Mouse (Mus musculus) neural tube, embryonic 13.5 days (tissue): ENCODE measurements at regions not wholly inside any gene's neighbourhood (a gene's known extent, or its start where the extent isn't known, plus 50 kb on each side); places are given as distances from the start of the nearest gene placed in this dataset.

Source experiments
- ATAC-seq: fragments of 200-750 bp; cut with Nextera tagmentation; 2 replicates; pipeline ENCODE4 v1.8.0; 2017; ENCODE audit warnings: low read depth, mild to moderate bottlenecking, moderate TSS enrichment, moderate library complexity
- H3K27ac ChIP-seq: fragments of 300-500 bp; sonication (generic); replicated peaks from 2 replicates; pipeline ENCODE4 v1.5.1; 2015; ENCODE audit warnings: moderate library complexity, mild to moderate bottlenecking, inconsistent platforms
- H3K27me3 ChIP-seq: fragments of 300-500 bp; sonication (generic); 2 replicates; pipeline ENCODE4 v1.6.1; 2015; ENCODE audit warnings: mild to moderate bottlenecking, inconsistent platforms
- H3K36me3 ChIP-seq: fragments of 300-500 bp; sonication (generic); 2 replicates; pipeline ENCODE4 v1.6.1; 2015; ENCODE audit warnings: mild to moderate bottlenecking, inconsistent platforms
- H3K4me1 ChIP-seq: fragments of 300-500 bp; sonication (generic); replicated peaks from 2 replicates; pipeline ENCODE4 v1.6.1; 2015; ENCODE audit warnings: inconsistent platforms
- H3K4me2 ChIP-seq: fragments of 300-500 bp; sonication (generic); 2 replicates; pipeline ENCODE4 v1.6.1; 2015; ENCODE audit warnings: inconsistent platforms, mild to moderate bottlenecking, moderate library complexity
- H3K4me3 ChIP-seq: fragments of 300-500 bp; sonication (generic); 2 replicates; pipeline ENCODE4 v1.5.1; 2015; ENCODE audit warnings: mild to moderate bottlenecking, inconsistent platforms
- H3K9ac ChIP-seq: fragments of 300-500 bp; sonication (generic); 2 replicates; pipeline ENCODE4 v1.6.1; 2015; ENCODE audit warnings: moderate library complexity, mild to moderate bottlenecking, inconsistent platforms
- H3K9me3 ChIP-seq: fragments of 300-500 bp; sonication (generic); 2 replicates; pipeline ENCODE4 v1.6.1; 2016; ENCODE audit warnings: inconsistent platforms
- WGBS: fragments of 180-500 bp; shearing (Covaris S2); methylation state at CpG from one replicate; pipeline ENCODE4 v1.1.7; 2015; 5-methylcytosine and 5-hydroxymethylcytosine counted together

DNA sequence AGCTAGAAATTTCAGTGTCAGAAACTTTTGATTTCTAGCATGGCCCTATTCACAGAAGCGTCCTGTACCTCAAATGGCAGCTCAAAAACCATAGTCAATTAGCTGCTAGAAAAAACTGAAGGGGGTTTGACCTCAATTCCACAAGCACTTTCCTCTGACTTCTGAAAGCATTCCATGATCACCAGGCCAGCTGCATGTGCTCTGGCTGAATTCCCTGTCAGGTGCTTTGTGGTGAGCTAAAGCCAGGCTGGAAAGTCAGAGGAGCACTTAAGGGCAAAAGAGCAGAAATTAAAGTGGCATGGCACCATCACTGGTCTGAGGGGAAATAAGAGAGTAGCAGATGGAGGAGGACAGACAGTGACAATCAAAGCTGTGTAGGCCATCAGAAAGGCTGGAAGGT, 658.3 kb upstream of the Cntn5 start:
- no peak overlapping the region for H3K4me2 ChIP-seq
- no peaks in the 10 kb centered on the region for H3K36me3 ChIP-seq
- no peak overlapping the region for H3K4me3 ChIP-seq
- 80% methylated on average over 1 of the region's 1 CpGs for WGBS
- H3K9ac ChIP-seq: no peak overlapping the region
- H3K27me3 ChIP-seq: no peaks in the 10 kb centered on the region
- H3K4me1 ChIP-seq: no peaks in the 10 kb centered on the region
- H3K9me3 ChIP-seq: no peaks in the 10 kb centered on the region
- no peak overlapping the region for H3K27ac ChIP-seq
- ATAC-seq: no peak

DNA sequence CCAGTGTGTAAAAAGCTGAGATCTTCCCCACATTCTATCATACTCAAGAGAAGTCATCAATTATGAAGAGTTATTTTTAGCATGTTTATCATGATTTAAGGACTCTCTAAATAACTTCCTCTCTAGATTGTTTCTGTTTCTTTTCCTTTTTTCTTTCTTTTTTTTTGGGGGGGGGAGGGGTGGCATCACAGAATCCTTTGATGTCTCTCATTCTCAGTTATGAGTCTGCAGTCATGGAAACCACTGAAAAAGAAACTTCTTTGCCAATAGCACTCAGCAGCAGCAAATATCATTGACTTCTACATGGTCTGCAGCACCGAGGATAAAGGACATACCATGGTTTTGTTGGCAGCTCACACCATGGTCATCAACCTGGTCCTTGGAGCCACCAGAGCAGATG, 654.8 kb upstream of the Cntn5 start:
- no peaks in the 10 kb centered on the region for H3K9me3 ChIP-seq
- H3K36me3 ChIP-seq: no peaks in the 10 kb centered on the region
- no peak overlapping the region for H3K4me3 ChIP-seq
- H3K9ac ChIP-seq: no peak overlapping the region
- 89% methylated on average over 1 of the region's 1 CpGs for WGBS
- no peaks in the 10 kb centered on the region for H3K4me1 ChIP-seq
- no peaks in the 10 kb centered on the region for H3K27me3 ChIP-seq
- H3K27ac ChIP-seq: no peak overlapping the region
- no peak overlapping the region for H3K4me2 ChIP-seq
- ATAC-seq: no peak

- no peak overlapping the region for H3K4me2 ChIP-seq
- no peaks in the 10 kb centered on the region for H3K9me3 ChIP-seq
- H3K27ac ChIP-seq: no peak overlapping the region
- no peak overlapping the region for H3K9ac ChIP-seq
- WGBS: 83% methylated on average over 11 of the region's 11 CpGs
- ATAC-seq: no peak
- no peaks in the 10 kb centered on the region for H3K27me3 ChIP-seq
- H3K4me3 ChIP-seq: no peak overlapping the region
- no peaks in the 10 kb centered on the region for H3K4me1 ChIP-seq
- no peaks in the 10 kb centered on the region for H3K36me3 ChIP-seq
Observed at GRCm38 (mm10) chr9:11513806-11514496, 609.4 kb upstream of the Cntn5 start.
